Mouse (Mus musculus): ENCODE results near the gene Prmt7. TPM values are rescaled to one million over a fixed set of nuclear protein-coding genes. Genes with fewer than 3 reads are reported as not detected.

Prmt7 gene
- polyA plus RNA-seq, 1 experiment from 2014 or later, result 76.4 TPM

DNA sequence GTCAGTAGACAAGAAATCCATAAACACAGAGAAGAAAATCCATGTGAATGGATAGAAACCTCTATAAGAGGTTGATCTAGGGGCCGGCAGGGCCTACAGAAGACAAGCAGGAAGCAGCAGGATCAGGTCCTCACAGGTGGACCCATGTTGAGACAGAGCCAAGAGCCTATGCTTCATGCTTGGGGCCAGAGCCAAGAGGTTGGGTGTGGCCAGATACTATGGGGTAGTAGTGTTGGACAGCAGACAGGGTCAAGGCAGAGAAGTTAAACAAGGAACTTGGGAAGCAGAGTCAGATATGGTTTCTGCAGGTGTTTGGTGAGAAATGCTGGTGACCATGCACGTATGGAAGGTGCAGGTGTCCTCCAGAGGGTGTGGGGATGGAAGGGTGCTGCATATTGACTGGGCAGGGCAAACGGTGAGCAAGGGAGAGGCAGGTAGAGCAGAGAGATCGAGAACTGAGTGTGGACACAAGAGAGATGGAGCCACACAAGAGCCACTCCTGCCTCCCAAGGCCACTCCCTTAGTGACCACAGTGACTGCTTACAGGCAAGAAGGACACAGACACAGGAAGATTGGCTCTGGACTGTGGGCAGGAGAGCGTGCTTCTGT, 66.1 kb downstream of the Prmt7 start:
- no peak for DNase-seq (ENCODE audit: low spot score)
- Histone ChIP-seq H3K36me3 (no peaks in the 10 kb centered on the region), H3K27ac (no peak overlapping the region), H3K27me3 (ENCODE audit: low read depth, poor library complexity, severe bottlenecking) (no peaks in the 10 kb centered on the region), H3K4me3 (no peak overlapping the region), H3K4me1 (peaks cover 3% of the 10 kb centered on the region; the same call in 1 of the 2 replicates), H3K9me3 (replicated peaks) (no peaks in the 10 kb centered on the region)
- WGBS, result 87% methylated on average over 5 of the region's 5 CpGs

GRCm38 (mm10) chr8:106278367-106279042, 67.8 kb downstream of the Prmt7 start:
- 83% methylated on average over 11 of the region's 11 CpGs for WGBS
- Histone ChIP-seq H3K4me1 (no peaks in the 10 kb centered on the region; the same call in 1 of the 2 replicates), H3K9me3 (replicated peaks) (no peaks in the 10 kb centered on the region), H3K27ac (no peak overlapping the region), H3K4me3 (no peak overlapping the region), H3K36me3 (no peaks in the 10 kb centered on the region), H3K27me3 (ENCODE audit: low read depth, poor library complexity, severe bottlenecking) (no peaks in the 10 kb centered on the region)
- DNase-seq (ENCODE audit: low spot score), result no peak

- WGBS, result 34% methylated on average over 5 of the region's 5 CpGs
- no peak for DNase-seq (ENCODE audit: low spot score)
Observed at GRCm38 (mm10) chr8:106280154-106280553, 69.4 kb downstream of the Prmt7 start.

DNA sequence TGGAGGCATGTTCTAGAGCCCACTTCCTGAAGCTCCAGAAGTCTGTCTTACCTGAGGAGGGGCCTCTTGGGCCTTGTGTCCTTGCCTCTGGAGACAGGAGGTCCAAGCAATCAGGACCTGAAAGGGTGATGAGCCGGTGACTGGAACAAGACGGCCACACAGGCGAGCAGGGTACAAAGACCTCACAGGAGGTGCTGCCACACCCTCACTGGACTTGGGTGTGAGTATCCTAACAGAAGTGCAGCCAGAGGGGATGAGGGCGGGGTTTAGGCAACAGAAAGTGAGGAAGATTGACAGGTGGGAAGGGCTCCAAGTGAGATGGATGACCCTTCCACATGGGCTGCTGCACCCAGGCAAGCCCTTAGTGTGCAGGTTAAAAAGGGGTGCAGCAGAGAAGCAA, 70.1 kb downstream of the Prmt7 start:
- no peaks in the 10 kb centered on the region for H3K9me3 ChIP-seq (replicated peaks)
- DNase-seq (ENCODE audit: low spot score), result no peak
- 29% methylated on average over 4 of the region's 4 CpGs for whole genome bisulfite sequencing
- H3K36me3 ChIP-seq, result no peaks in the 10 kb centered on the region
- no peak overlapping the region for H3K4me3 ChIP-seq
- no peaks in the 10 kb centered on the region; the same call in 1 of the 2 replicates for H3K4me1 ChIP-seq
- no peak overlapping the region for H3K27ac ChIP-seq
- H3K27me3 ChIP-seq (ENCODE audit: low read depth, poor library complexity, severe bottlenecking), result no peaks in the 10 kb centered on the region

More at GRCm38 (mm10) chr8:106280154-106280553, 69.4 kb downstream of the Prmt7 start:
- Histone ChIP-seq H3K4me1 (no peaks in the 10 kb centered on the region; the same call in 1 of the 2 replicates), H3K36me3 (no peaks in the 10 kb centered on the region), H3K27me3 (ENCODE audit: low read depth, poor library complexity, severe bottlenecking) (no peaks in the 10 kb centered on the region), H3K9me3 (replicated peaks) (no peaks in the 10 kb centered on the region), H3K4me3 (no peak overlapping the region), H3K27ac (no peak overlapping the region)

DNA sequence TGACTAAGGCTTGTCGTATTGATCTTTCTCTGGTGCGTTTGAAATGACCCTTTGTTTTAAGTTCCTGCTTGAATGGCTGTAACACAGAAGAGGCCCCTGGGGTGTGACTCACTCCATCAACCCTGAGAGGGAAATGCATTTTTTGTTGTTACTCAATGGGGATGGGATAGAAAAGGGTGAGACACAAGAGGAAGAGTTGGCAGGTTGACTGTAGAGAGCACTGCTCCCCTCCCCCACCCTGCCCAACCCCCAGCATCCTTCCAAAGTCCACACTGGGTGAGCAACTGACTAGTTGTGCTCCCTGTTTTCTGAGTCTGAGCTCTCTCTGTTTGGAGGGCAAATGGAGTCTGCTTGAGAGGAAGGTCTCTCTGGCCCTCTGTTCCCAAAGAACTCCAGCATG, 76.7 kb downstream of the Prmt7 start:
- H3K9me3 ChIP-seq (replicated peaks), result no peaks in the 10 kb centered on the region
- H3K4me1 ChIP-seq, result no peaks in the 10 kb centered on the region; the same call in 1 of the 2 replicates
- no peak overlapping the region for H3K4me3 ChIP-seq
- DNase-seq (ENCODE audit: low spot score), result no peak
- H3K27ac ChIP-seq, result no peak overlapping the region
- no peaks in the 10 kb centered on the region for H3K27me3 ChIP-seq (ENCODE audit: low read depth, poor library complexity, severe bottlenecking)
- H3K36me3 ChIP-seq, result no peaks in the 10 kb centered on the region
- 34% methylated on average over 2 of the region's 2 CpGs for WGBS

- WGBS, result 29% methylated on average over 3 of the region's 3 CpGs
- no peak overlapping the region for H3K4me3 ChIP-seq
- no peak overlapping the region for H3K27ac ChIP-seq
Observed at GRCm38 (mm10) chr8:106288732-106289131, 78.0 kb downstream of the Prmt7 start.

DNA sequence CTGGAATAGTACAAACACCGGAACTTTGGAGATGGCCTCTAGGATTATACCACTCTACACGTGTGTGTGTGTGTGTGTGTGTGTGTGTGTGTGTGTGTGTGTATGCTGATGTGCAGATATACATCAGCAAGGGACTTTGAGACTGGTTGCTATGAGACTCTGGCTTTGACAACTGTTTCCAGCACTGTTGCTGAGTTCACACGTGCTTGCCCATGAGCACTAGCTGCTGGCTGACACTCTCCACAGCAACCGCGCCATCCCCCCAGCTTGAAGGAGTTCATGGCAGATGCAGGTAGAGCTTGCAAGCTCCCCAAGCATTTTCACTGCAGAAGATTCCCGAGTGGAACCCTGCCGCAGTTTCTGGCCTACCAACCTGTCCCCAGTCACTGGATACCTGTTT, 78.7 kb downstream of the Prmt7 start:
- H3K27me3 ChIP-seq (ENCODE audit: low read depth, poor library complexity, severe bottlenecking), result no peaks in the 10 kb centered on the region
- H3K4me1 ChIP-seq, result no peaks in the 10 kb centered on the region
- DNase-seq (ENCODE audit: low spot score), result no peak
- 54% methylated on average over 7 of the region's 7 CpGs for WGBS
- H3K36me3 ChIP-seq, result no peaks in the 10 kb centered on the region
- H3K4me3 ChIP-seq, result no peak overlapping the region
- no peak overlapping the region for H3K27ac ChIP-seq
- H3K9me3 ChIP-seq (replicated peaks), result no peaks in the 10 kb centered on the region

More at GRCm38 (mm10) chr8:106288732-106289131, 78.0 kb downstream of the Prmt7 start:
- no peaks in the 10 kb centered on the region for H3K27me3 ChIP-seq (ENCODE audit: low read depth, poor library complexity, severe bottlenecking)
- DNase-seq (ENCODE audit: low spot score), result no peak
- H3K9me3 ChIP-seq (replicated peaks), result no peaks in the 10 kb centered on the region
- H3K36me3 ChIP-seq, result no peaks in the 10 kb centered on the region
- H3K4me1 ChIP-seq, result no peaks in the 10 kb centered on the region

GRCm38 (mm10) chr8:106292484-106293396, 82.0 kb downstream of the Prmt7 start:
- no peak overlapping the region for H3K4me3 ChIP-seq
- no peaks in the 10 kb centered on the region for H3K27me3 ChIP-seq (ENCODE audit: low read depth, poor library complexity, severe bottlenecking)
- no peak for DNase-seq (ENCODE audit: low spot score)
- H3K36me3 ChIP-seq, result no peaks in the 10 kb centered on the region
- no peak overlapping the region for H3K27ac ChIP-seq
- no peaks in the 10 kb centered on the region for H3K9me3 ChIP-seq (replicated peaks)
- WGBS, result 76% methylated on average over 20 of the region's 20 CpGs
- H3K4me1 ChIP-seq, result no peaks in the 10 kb centered on the region

GRCm38 (mm10) chr8:106298261-106298660, 87.5 kb downstream of the Prmt7 start:
- no peak overlapping the region for H3K27ac ChIP-seq
- H3K4me1 ChIP-seq, result no peaks in the 10 kb centered on the region

GRCm38 (mm10) chr8:106298846-106299245, 88.1 kb downstream of the Prmt7 start:
- no peak for DNase-seq (ENCODE audit: low spot score)
- Histone ChIP-seq H3K4me3 (no peak overlapping the region), H3K9me3 (replicated peaks) (no peaks in the 10 kb centered on the region), H3K36me3 (no peaks in the 10 kb centered on the region), H3K27me3 (ENCODE audit: low read depth, poor library complexity, severe bottlenecking) (no peaks in the 10 kb centered on the region), H3K27ac (no peak overlapping the region), H3K4me1 (no peaks in the 10 kb centered on the region)
- 81% methylated on average over 1 of the region's 1 CpGs for WGBS

More at GRCm38 (mm10) chr8:106298261-106298660, 87.5 kb downstream of the Prmt7 start:
- Histone ChIP-seq H3K27me3 (ENCODE audit: low read depth, poor library complexity, severe bottlenecking) (no peaks in the 10 kb centered on the region), H3K9me3 (replicated peaks) (no peaks in the 10 kb centered on the region), H3K36me3 (no peaks in the 10 kb centered on the region), H3K4me3 (no peak overlapping the region)
- DNase-seq (ENCODE audit: low spot score), result no peak
- WGBS, result 76% methylated on average over 5 of the region's 5 CpGs

GRCm38 (mm10) chr8:106299686-106300085, 89.0 kb downstream of the Prmt7 start:
- Histone ChIP-seq H3K36me3 (no peaks in the 10 kb centered on the region), H3K4me1 (no peaks in the 10 kb centered on the region), H3K4me3 (no peak overlapping the region), H3K27ac (no peak overlapping the region), H3K9me3 (replicated peaks) (no peaks in the 10 kb centered on the region), H3K27me3 (ENCODE audit: low read depth, poor library complexity, severe bottlenecking) (no peaks in the 10 kb centered on the region)
- no peak for DNase-seq (ENCODE audit: low spot score)
- 89% methylated on average over 3 of the region's 3 CpGs for WGBS

DNA sequence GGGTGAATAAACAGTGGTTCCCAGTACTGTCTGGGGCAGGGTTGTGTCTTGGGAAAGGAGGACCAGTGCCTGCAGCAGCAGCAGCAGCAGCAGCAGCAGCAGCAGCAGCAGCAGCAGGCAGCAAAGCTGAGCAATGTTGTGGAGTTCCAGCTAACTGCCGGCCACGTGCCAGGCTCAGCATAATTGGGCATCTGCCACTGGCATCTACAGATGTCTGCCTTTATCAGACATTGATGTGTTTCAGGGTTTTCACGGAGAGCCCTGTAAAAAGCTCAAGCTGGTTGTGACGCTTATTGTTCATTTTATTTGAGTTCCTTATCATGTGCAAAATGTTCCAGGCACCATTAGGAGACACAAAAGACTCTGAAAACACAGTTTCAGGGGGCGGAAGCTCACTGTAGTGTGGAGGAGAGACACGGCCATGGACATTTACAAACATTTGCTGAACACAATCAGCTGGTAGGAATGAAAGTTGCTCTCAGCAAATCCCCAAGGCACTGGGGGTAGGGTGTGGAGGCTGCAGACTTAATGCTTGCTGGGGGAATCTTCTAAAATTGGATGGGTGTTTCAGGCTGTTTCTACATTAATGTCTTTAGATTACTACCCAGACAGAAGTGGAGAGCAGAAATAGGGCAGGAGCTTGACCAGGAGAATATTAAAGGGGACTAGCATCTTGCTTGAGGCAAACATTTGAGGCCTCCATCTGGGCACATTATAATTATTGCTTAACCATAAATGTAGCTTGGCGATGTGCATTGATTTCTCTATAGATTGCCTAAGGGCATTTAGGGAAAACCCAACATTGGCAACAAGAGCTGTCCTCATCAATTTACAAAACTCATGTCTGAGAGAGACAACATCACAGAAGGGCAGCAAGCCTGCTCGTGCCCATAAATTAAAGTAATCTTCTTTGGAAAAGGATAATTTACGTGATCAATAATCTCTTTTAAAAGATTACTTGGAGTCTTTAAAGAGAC, 90.3 kb downstream of the Prmt7 start:
- WGBS, result 82% methylated on average over 9 of the region's 9 CpGs
- Histone ChIP-seq H3K36me3 (no peaks in the 10 kb centered on the region), H3K4me3 (no peak overlapping the region), H3K4me1 (no peaks in the 10 kb centered on the region), H3K27me3 (ENCODE audit: low read depth, poor library complexity, severe bottlenecking) (no peaks in the 10 kb centered on the region), H3K27ac (no peak overlapping the region), H3K9me3 (replicated peaks) (no peaks in the 10 kb centered on the region)
- no peak for DNase-seq (ENCODE audit: low spot score)

All from limb, embryonic 10.5 days (tissue).